Mouse (Mus musculus) embryonic stem cell, embryonic (primary cell): Measurements from ENCODE around the gene Plcb4.
"Not testable (repeated sequence)": the region's sequence is repeated elsewhere in the genome, so short reads cannot be mapped to it uniquely, and the experiment has no call there.

ENCODE experiments used
- CTCF ChIA-PET, 4 experiments: fragments of 300-600 bp in 2 of 4; fragments of 350-600 bp in 2 of 4; sonication (Branson Sonifier 250); formaldehyde crosslinking; loops; one replicate each; lab custom pipeline; 2022; ENCODE audit warnings: inconsistent platforms in 2 of 4; lab: Charles Lee
- POLR2A ChIA-PET, 4 experiments: fragments of 300-600 bp in 2 of 4; fragments of 350-600 bp in 2 of 4; sonication (Branson Sonifier 250); formaldehyde crosslinking; loops; one replicate each; lab custom pipeline; 2022; ENCODE audit warnings: antibody characterized with exemption in 4 of 4, inconsistent platforms in 1 of 4; lab: Charles Lee

Gene Plcb4

GRCm38 (mm10) chr2:135955796-135956195, 297.0 kb downstream of the Plcb4 start:
- CTCF ChIA-PET: no interaction called here

GRCm38 (mm10) chr2:135957689-135958088, 298.9 kb downstream of the Plcb4 start:
- POLR2A ChIA-PET: interaction anchor here in 3 of 4 experiments (0.6 to 1.1 kb wide), 5 partner anchors 9 to 531 kb away, joined by 3 to 4 read pairs (median 3); no protein-coding TSS in a partner anchor
- CTCF ChIA-PET: interaction anchor here (0.5 to 1.6 kb wide), 55 partner anchors 8 to 627 kb away, joined by 3 to 11 read pairs (median 3); no protein-coding TSS in a partner anchor

More at GRCm38 (mm10) chr2:135955796-135956195, 297.0 kb downstream of the Plcb4 start:
- POLR2A ChIA-PET: no interaction called here

GRCm38 (mm10) chr2:135958453-135958852, 299.6 kb downstream of the Plcb4 start:
- POLR2A ChIA-PET: interaction anchor here in 2 of 4 experiments (0.6 to 1.1 kb wide), 3 partner anchors 38 to 531 kb away, joined by 3 to 4 read pairs (median 4); no protein-coding TSS in a partner anchor
- CTCF ChIA-PET: interaction anchor here (0.6 to 1.6 kb wide), 43 partner anchors 8 to 601 kb away, joined by 3 to 11 read pairs (median 4); no protein-coding TSS in a partner anchor

GRCm38 (mm10) chr2:135963089-135963488, 304.3 kb downstream of the Plcb4 start:
- POLR2A ChIA-PET: no interaction called here
- CTCF ChIA-PET: no interaction called here

GRCm38 (mm10) chr2:135966871-135967557, 308.2 kb downstream of the Plcb4 start:
- CTCF ChIA-PET: interaction anchor here (0.5 to 1.7 kb wide), 19 partner anchors 9 to 1073 kb away, joined by 3 to 10 read pairs (median 3); no protein-coding TSS in a partner anchor
- POLR2A ChIA-PET: interaction anchor here in 1 of 4 experiments (0.8 kb wide), 1 partner anchor 172 kb away, joined by 3 read pairs; no protein-coding TSS in a partner anchor

- ChIA-PET POLR2A (interaction anchor here in 1 of 4 experiments (0.6 to 0.8 kb wide), 2 partner anchors 171 to 426 kb away, joined by 3 read pairs; no protein-coding TSS in a partner anchor), CTCF (interaction anchor here (1.3 to 1.7 kb wide), 5 partner anchors 10 to 171 kb away, joined by 3 to 6 read pairs (median 5); no protein-coding TSS in a partner anchor)
These were observed 309.3 kb downstream of the Plcb4 start for GRCm38 (mm10) chr2:135968159-135968558.

GRCm38 (mm10) chr2:135970902-135971301, 312.1 kb downstream of the Plcb4 start:
- ChIA-PET POLR2A (no interaction called here), CTCF (no interaction called here)

GRCm38 (mm10) chr2:135975978-135976377, 317.2 kb downstream of the Plcb4 start:
- ChIA-PET CTCF (no interaction called here), POLR2A (no interaction called here)

- CTCF ChIA-PET: no interaction called here
- POLR2A ChIA-PET: no interaction called here
These were observed 320.0 kb downstream of the Plcb4 start for GRCm38 (mm10) chr2:135978790-135979189.

GRCm38 (mm10) chr2:135980428-135980827, 321.6 kb downstream of the Plcb4 start:
- ChIA-PET CTCF (no interaction called here), POLR2A (no interaction called here)

- POLR2A ChIA-PET: no interaction called here
- CTCF ChIA-PET: interaction anchor here in 3 of 4 experiments (0.6 to 2.3 kb wide), 4 partner anchors 16 to 603 kb away, joined by 3 to 13 read pairs (median 6); no protein-coding TSS in a partner anchor
These were observed 325.2 kb downstream of the Plcb4 start for GRCm38 (mm10) chr2:135983972-135984371.

GRCm38 (mm10) chr2:135985536-135986265, 326.9 kb downstream of the Plcb4 start:
- CTCF ChIA-PET: interaction anchor here (0.6 to 2.3 kb wide), 15 partner anchors 11 to 907 kb away, joined by 3 to 13 read pairs (median 4); no protein-coding TSS in a partner anchor

GRCm38 (mm10) chr2:135988475-135988874, 329.7 kb downstream of the Plcb4 start:
- CTCF ChIA-PET, POLR2A ChIA-PET: not testable (repeated sequence)

More at GRCm38 (mm10) chr2:135985536-135986265, 326.9 kb downstream of the Plcb4 start:
- POLR2A ChIA-PET: interaction anchor here in 2 of 4 experiments (0.5 to 0.9 kb wide), 4 partner anchors 38 to 1397 kb away, joined by 3 to 4 read pairs (median 3); partner anchors contain the start of gene Plcb4 (in 1 of the 2)

GRCm38 (mm10) chr2:135990686-135991085, 331.9 kb downstream of the Plcb4 start:
- POLR2A ChIA-PET: not testable (repeated sequence)
- CTCF ChIA-PET: interaction anchor here in 1 of 4 experiments (1.9 kb wide), 1 partner anchor 158 kb away, joined by 4 read pairs; no protein-coding TSS in a partner anchor

- POLR2A ChIA-PET: no interaction called here
- CTCF ChIA-PET: interaction anchor here in 1 of 4 experiments (1.1 kb wide), 1 partner anchor 555 kb away, joined by 3 read pairs; no protein-coding TSS in a partner anchor
These were observed 334.5 kb downstream of the Plcb4 start for GRCm38 (mm10) chr2:135993314-135993713.

GRCm38 (mm10) chr2:135995196-135995595, 336.4 kb downstream of the Plcb4 start:
- POLR2A ChIA-PET: no interaction called here

GRCm38 (mm10) chr2:135996936-135997335, 338.1 kb downstream of the Plcb4 start:
- CTCF ChIA-PET: interaction anchor here in 1 of 4 experiments (0.6 kb wide), 1 partner anchor 11 kb away, joined by 4 read pairs; no protein-coding TSS in a partner anchor

More at GRCm38 (mm10) chr2:135995196-135995595, 336.4 kb downstream of the Plcb4 start:
- CTCF ChIA-PET: no interaction called here

GRCm38 (mm10) chr2:135997361-135998150, 338.7 kb downstream of the Plcb4 start:
- CTCF ChIA-PET: no interaction called here
- POLR2A ChIA-PET: no interaction called here

More at GRCm38 (mm10) chr2:135996936-135997335, 338.1 kb downstream of the Plcb4 start:
- POLR2A ChIA-PET: no interaction called here
